Mouse (Mus musculus): Measurements from ENCODE around the gene Sarnp.

DNA sequence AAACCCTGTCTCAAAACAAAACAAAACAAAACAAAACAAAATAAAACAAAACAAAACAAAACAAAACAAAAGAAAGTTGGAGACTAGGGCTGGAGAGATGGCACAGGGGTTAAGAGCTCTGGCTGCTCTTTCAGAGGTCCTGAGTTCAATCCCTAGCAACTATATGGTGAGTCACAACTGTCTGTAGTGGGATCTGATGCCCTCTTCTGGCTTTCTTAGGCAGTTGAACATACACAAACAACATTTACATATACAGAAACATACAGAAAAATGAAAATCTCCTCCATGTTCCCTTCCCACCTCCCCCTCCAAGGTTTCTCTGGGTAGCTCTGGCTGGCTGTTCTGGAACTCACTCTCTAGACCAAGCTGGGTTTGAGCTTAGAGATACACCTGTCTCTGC is 25.1 kb upstream of the Sarnp start:
- no peak for TF ChIP-seq CTCF (IDR thresholded peaks at IDR 0.05; ENCODE audit: control insufficient read depth, insufficient read depth, low read length)
- no peak for TF ChIP-seq POLR2A (IDR thresholded peaks at IDR 0.05; ENCODE audit: borderline replicate concordance, control insufficient read depth, low read depth, low read length)

Measured in bone marrow, adult 2 months (tissue).